Mouse (Mus musculus) T-helper 17 cell (primary cell): ENCODE data around the gene Kcnq2.

Source experiments
- in situ Hi-C, 2 experiments: fragments of 300-600 bp; cut with MboI, MseI; formaldehyde crosslinking; loops; 1 replicate in 1 of 2; 2 replicates in 1 of 2; pipeline ENCODE4 v1.15.1; 2025; ENCODE audit warnings: high pct_unique_total_duplicates in 2 of 2

The Kcnq2 gene

DNA sequence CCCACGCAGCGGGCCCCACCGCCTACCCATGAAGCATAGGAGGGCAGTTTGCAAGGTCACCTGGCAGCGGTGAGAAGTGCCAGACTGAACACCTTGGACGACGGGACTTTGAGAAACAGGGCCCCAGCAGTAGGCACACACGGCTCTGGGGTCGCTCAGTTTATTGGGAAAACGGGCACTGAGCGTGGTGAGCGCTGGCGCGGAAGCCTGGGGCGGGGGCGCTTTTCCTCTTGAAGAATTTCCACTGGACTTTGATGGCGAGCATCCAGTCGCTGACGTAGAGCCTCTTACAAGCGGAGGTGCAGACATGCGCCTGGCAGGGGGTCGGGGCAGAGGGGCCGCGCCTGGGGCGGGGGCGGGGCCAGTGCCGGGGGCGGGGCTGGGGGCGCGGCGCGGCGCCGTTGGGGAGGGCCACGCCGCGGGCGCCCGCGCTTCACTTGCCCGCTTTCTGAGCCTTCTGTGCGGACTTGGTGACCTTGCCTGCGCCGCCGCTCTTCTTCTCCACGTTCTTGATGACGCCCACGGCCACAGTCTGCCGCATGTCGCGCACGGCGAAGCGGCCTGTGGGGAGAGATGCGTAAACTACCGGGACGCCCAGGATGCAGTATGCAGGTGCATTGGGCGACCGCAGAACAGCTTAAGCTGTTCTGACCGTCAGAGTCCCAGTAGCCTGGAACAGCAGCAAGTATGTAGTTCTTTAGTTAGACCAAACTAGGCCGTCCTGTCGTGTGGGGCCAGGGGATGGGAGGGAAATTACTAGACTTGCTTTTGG lies 12.6 kb upstream of the Kcnq2 start:
- in situ Hi-C loops = no loop called here

GRCm38 (mm10) chr2:181146976-181147545 lies 12.0 kb upstream of the Kcnq2 start:
- in situ Hi-C loops = no loop called here

DNA sequence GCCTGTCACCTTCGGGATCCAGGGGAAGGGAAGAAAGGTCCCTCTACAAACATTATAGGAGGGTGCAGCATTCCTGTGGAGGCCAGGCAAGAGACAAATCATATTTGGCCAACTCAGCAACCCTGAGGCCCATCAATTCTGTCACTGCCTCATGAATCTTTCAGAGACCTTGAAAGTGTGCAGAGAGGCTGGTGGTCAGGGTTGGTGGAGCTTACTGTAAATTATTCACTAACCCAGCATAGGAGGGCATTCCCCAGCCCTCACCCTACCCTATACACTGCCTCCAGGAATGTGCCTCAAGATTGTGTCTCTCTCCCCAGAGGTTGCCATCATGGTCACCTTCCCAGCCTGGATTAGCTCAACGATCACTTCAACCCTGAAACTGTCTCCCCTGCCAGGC lies 9.6 kb upstream of the Kcnq2 start:
- in situ Hi-C loops = no loop called here

GRCm38 (mm10) chr2:181143509-181144276 lies 8.6 kb upstream of the Kcnq2 start:
- in situ Hi-C loops = no loop called here

GRCm38 (mm10) chr2:181142703-181143135 lies 7.6 kb upstream of the Kcnq2 start:
- in situ Hi-C loops = no loop called here

GRCm38 (mm10) chr2:181139641-181140193 lies 4.6 kb upstream of the Kcnq2 start:
- in situ Hi-C loops = no loop called here

GRCm38 (mm10) chr2:181136934-181137333 lies 1.8 kb upstream of the Kcnq2 start:
- in situ Hi-C loops = no loop called here

- in situ Hi-C loops = no loop called here
These were observed 332 bp upstream of the Kcnq2 start for GRCm38 (mm10) chr2:181135446-181135818.

- in situ Hi-C loops = no loop called here
These were observed 1.1 kb downstream of the Kcnq2 start for GRCm38 (mm10) chr2:181133837-181134590.

DNA sequence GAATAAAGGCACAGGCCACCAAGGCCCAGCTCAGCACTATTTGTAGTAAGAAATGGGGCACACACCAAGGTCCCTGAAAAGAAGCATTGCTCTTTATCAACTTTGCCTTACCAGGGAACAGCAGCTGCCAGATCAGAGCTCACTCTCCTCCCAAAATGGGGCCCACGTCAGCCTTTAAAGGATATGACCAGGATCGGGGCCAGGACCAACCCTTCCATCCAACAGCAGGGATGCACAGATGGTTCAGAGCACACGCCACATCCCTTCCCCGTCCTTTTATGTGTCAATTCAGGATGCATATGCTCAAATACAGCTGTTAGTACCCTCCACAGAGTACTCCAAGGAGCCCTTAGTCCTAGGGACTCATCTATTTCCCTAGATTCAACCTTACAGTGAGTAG lies 4.9 kb downstream of the Kcnq2 start:
- in situ Hi-C loops = no loop called here

DNA sequence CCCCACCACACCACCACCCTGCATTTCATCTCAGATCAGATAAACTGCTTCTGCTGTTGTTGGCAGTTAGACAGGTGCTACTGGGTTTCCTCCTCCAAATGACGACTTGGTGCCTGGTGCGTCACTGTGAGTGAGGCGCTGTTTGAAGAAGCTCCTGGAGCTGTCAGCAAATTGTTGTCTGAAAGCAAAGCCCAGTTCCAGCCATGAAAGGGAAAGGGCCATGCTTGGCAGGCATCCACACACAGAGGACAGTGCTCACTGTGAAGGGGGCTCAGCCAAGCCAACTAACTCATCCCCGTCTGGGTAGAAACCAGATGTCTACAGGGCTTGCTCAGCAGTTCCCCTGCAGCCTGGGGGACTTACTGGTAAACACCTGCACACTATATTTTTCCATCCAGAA lies 6.1 kb downstream of the Kcnq2 start:
- in situ Hi-C loops = no loop called here

GRCm38 (mm10) chr2:181127786-181128185 lies 7.3 kb downstream of the Kcnq2 start:
- in situ Hi-C loops = no loop called here

- in situ Hi-C loops = no loop called here
These were observed 9.2 kb downstream of the Kcnq2 start for GRCm38 (mm10) chr2:181125726-181126455.

- in situ Hi-C loops = no loop called here
These were observed 12.5 kb downstream of the Kcnq2 start for GRCm38 (mm10) chr2:181122642-181123041.

DNA sequence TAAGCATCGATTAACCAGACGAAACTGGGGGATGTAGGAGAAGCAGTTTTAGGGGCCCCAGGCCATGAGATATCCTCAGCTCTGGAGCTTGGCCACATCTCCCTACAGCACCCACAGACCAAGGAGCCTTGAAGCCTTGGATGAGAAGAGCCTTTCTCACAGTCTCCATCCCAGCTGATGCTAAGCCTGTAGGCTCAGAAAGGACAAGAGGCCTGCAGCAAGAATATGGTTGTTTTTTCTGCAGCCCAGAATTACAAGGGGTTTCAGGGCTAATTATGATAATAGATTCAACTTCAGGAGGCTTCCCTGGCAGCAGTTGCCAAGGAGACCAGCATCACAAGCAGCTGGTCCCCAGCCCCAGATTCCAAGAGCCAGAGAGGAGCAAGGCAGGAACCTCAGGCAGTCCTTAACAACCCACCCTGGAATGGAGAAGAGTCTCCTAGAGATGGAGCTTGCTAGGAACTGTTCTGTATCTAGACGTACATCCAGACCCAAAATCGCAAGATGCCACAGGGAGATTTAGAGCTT lies 14.1 kb downstream of the Kcnq2 start:
- in situ Hi-C loops = no loop called here

- in situ Hi-C loops = loop anchor here in 1 of 2 experiments (10.0 kb wide), 1 partner anchor 1645 kb away; no protein-coding TSS in a partner anchor
These were observed 15.1 kb downstream of the Kcnq2 start for GRCm38 (mm10) chr2:181119952-181120351.

DNA sequence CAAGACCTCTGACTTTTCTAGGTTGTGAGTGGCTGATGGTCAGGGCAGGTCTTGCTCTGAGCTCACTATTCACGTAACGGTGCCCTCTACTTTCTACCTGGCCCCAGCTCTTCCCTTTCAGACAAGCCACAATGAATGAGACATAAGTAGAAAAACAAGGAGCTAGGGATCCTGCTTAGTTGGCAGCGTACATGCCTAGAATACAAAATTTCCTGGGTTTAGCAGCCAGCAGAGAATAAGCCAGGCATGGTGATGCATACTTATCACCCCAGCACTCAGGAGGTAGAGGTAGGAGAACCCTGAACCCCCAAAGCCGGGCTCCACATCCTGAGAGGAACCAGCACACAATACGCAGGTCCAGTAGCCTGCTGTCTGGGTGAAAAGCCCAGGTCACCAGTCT lies 18.7 kb downstream of the Kcnq2 start:
- in situ Hi-C loops = loop anchor here in 1 of 2 experiments (10.0 kb wide), 1 partner anchor 1642 kb away; no protein-coding TSS in a partner anchor

DNA sequence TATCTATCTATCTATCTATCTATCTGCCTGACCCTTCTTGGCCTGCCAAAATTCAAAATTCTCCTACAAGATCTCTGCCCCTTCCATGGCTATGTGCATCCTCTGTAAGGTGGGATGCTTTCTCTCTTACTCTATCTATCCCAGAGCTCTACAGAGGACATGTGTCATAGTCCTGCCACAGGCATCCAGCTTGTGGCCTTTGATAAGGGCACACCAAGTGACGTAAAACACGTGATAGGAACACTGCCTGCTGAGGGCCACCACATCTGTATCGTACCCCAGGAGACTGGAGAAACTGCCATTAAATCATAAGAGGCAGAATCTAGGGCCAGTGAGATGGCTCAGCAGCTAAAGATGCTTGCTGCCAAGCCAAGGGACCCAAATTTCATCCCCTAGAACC lies 19.7 kb downstream of the Kcnq2 start:
- in situ Hi-C loops = loop anchor here in 1 of 2 experiments (10.0 kb wide), 1 partner anchor 1641 kb away; no protein-coding TSS in a partner anchor

GRCm38 (mm10) chr2:181113762-181114361 lies 21.2 kb downstream of the Kcnq2 start:
- in situ Hi-C loops = loop anchor here in 1 of 2 experiments (10.0 kb wide), 1 partner anchor 1639 kb away; no protein-coding TSS in a partner anchor

DNA sequence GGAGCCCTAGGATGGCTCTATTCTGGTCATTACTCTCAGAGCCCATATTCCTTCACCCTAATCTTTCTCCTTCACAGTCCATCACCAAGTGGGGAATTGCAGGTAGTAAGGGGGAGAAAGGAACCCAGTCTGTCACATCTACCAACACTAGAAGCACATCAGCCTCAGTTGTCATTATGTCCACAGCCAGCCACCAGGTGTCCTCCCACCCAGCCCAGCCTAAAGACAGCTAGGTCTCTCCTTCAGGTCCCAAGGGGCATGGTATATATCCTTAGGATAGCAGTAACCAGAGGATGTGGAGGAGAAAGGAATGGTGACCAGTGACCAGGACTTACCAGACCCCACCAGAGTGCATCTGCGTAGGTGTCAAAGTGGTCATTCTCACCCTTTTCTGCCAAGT lies 23.4 kb downstream of the Kcnq2 start:
- in situ Hi-C loops = loop anchor here in 1 of 2 experiments (10.0 kb wide), 1 partner anchor 1637 kb away; no protein-coding TSS in a partner anchor
